Mouse (Mus musculus) fat pad, adult 2 months (tissue): ENCODE measurements around the gene Cavin3.
"Not testable (repeated sequence)": the region's sequence is repeated elsewhere in the genome, so short reads cannot be mapped to it uniquely, and the experiment has no call there.

Experiments used
- DNase-seq: peaks from one replicate; pipeline ENCODE4 v3.0.0-alpha.2; 2011; ENCODE audit warnings: low read depth, low spot score; ENCODE audit errors: extremely low read depth

The Cavin3 gene

DNA sequence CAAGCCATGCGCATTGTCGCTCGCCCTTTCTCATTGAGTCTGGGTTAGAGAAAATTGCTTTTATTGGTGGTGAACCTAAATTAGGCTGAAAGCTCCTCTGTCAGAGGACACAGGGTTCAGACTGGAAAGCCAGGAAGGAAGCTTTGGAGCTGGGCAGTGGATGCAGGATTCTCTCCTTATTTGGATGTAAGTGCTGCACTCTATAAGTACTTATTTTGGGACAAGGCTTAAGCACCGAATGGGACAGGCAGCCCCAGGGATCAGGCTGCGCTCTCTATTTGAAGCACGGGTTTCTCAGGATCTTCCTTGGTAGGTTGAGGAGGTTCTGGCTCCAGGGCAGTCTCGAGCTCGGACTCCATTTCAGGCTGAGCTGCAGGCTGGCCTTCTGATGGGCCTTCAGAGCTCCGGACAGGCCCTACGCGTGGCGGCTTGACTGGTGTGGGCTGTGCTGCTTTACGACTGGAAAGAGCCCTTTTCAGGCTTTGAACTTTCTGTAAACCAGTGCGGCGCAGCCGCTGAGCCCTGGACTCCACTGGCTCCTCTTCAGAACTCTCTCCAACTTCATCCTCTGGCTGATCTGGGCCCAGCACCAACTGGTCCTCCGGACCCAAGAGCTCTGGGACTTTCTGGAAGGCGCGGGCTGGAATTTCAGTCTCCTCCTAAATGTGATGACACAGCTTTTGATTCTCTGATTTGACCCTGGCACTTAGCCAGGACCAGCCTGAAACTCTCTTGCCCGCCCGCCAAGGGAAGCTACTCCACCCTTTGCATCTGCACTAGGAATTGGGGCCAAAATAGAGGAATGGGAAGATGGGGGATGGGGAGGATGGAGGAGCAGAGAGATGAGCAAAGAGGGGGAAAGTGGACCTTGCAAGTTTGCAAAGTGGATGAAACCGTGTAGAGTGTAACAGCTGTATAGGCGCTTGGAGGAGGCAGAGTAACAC lies 1.3 kb downstream of the Cavin3 start:
- no peak for DNase-seq

DNA sequence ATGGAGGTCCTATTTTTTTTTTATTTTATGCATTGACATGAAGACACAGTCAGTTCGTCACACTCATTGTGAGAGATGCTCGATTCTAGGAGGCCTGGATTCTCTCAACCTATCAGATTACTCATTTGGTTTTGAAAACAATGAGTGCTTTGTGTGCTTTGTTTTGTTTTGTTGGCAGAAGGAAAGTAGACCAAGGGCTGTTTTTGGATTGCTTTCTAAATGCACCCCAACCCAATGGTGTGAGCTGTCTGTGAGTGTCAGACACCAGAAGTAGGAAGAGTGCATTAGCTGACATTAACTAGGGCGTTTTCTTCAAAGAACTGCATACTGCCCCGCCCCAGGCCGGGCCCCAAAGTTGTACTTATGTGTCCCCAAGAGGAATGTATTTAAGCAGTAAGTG lies 2.0 kb downstream of the Cavin3 start:
- no peak for DNase-seq

- DNase-seq: no peak
Measured at GRCm38 (mm10) chr7:105479232-105479631, 2.9 kb downstream of the Cavin3 start.

- DNase-seq: no peak
Measured at GRCm38 (mm10) chr7:105478344-105478743, 3.8 kb downstream of the Cavin3 start.

- no peak for DNase-seq
Measured at GRCm38 (mm10) chr7:105477841-105478240, 4.3 kb downstream of the Cavin3 start.

DNA sequence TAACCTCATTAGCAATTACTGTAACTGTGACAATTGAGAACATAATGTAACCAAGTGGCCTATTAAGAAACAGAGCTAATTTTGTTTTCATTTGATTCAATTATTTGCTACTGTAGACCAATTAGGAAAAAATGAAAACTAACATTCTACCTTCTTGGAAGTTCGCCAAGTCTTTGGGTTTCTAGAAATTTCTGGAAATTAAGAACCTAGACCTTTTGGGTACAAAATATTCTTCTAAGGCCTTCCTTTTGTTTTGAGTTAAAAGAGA lies 4.7 kb downstream of the Cavin3 start:
- no peak for DNase-seq

DNA sequence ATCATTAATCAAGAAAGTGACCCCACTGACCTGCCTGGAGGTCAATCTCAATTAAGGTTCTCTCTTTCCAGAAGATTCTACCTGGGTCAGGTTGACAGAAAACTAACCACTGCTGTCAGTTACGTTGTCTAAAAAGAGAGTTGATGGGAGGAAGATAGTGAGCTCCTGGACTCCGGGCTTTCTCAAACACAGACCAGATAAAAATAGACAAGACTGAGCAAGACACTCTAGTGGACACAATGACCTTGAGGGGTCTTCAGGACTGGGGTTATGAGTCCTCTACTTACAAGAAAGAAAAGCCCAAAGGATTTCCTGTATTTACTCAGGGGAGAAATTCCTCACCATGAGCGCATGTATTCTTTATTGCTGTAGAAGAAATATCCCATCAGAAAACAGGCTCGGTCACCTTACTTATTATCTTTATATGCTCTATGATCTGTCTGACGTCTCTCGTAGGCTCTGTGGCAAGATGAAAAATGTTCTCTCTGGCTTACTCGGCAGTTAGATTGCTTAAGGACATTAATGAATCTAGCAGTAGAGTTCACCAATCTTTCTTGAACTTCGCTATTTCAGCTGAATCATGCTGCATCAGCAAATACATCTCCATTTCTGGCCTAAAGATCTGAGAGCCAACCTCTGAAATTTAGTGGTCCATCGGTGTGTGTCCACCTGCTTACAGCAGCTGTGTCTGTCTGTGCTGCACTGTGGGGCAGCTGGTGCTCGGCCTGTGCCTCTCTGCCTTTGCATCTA lies 5.2 kb downstream of the Cavin3 start:
- no peak for DNase-seq

- DNase-seq: no peak
Measured at GRCm38 (mm10) chr7:105475396-105475949, 6.6 kb downstream of the Cavin3 start.

- DNase-seq: no peak
Measured at GRCm38 (mm10) chr7:105474771-105475315, 7.3 kb downstream of the Cavin3 start.

DNA sequence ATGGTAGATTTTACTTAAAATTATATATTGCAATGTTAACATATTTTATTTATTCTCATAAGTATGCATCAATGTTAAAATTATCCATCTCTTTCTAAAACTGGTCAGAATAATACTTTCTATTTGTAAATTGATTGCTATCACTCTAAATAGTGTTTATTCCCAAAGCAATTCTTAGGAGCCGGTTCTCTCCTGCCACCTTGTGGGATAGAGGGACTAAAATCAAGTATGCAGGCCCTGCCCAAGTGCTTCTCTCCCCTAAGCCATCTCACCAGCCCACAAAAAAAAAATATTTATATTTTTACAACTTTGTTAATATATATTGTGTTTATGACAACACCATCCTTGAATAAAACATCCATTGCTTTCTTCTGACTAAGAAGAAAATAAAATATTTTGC lies 9.5 kb downstream of the Cavin3 start:
- no peak for DNase-seq

DNA sequence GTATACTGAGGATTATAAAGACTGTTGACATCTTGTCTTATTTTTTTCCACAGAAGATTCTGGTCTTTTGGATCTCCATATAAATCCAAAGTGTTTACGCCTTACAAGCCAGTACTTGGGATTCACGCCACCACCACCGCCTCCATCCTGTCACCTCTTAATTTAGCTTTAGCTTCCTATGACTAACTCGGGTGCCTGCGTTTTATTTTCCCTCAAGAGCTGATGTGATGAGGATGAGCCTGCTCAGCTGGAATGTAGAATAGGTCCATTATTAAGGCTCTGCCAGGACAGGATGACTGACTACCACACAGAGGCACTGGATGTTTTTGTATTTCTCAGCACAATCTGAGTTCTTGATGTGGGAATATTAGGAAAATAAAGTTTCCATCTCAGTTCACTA lies 16.6 kb downstream of the Cavin3 start:
- DNase-seq: not testable (repeated sequence)

GRCm38 (mm10) chr7:105458546-105458945 lies 23.6 kb downstream of the Cavin3 start:
- DNase-seq: no peak

DNA sequence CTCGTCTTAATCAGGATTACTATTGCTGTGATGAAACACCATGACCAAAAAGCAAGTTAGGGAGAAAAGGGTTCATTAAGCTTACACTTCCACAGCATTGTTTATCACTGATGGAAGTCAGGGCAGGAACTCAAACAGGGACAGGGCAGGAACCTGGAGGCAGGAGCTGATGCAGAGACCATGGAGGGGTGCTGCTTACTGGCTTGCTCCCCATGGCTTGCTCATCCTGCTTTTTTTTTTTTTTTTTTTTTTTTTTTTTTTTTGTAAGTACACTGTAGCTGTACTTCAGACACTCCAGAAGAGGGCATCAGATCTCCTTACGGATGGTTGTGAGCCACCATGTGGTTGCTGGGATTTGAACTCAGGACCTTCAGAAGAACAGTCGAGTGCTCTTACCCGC lies 28.8 kb downstream of the Cavin3 start:
- not testable (repeated sequence) for DNase-seq

- no peak for DNase-seq
Measured at GRCm38 (mm10) chr7:105445076-105445475, 37.0 kb downstream of the Cavin3 start.

- DNase-seq: no peak
Measured at GRCm38 (mm10) chr7:105441426-105441825, 40.7 kb downstream of the Cavin3 start.

DNA sequence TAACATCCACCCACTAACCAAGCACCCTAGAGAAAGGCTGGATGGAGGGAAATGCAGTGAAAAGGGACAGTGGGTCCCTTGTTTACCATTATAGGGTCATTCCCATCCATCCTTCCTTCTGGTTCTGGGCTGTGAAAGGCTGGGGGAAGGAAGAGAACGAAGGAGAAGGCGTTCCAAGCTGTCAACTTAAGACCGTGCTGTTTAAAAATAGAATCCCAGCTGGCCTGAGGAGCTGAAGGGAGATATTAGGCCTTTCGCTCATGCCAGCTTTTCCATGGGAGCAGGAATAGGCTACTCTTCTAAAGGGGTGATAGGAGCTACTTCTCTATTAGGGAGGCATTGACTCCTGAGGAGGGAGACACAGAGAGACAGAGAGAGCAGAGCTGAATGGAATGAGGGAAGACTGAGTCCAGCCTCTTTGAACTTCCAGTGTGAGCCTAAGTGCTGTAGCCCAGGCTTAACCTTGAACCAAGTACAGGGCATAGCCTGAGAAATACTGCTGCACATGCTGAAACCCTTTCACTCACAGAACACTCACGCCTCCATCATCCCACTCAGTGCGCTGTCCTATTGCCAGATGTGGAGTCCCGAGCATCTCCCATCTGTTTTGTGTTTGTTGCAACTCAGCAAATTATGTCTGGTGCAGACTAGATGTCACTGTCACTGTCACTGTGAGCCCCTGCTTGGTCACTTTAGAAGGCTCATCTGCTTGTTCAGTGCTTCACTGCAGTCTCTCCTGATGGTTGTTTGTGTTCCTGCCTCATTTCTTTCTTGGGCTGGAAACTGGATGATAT lies 43.9 kb downstream of the Cavin3 start:
- no peak for DNase-seq

- DNase-seq: no peak
Measured at GRCm38 (mm10) chr7:105434798-105435197, 47.3 kb downstream of the Cavin3 start.

- DNase-seq: no peak
Measured at GRCm38 (mm10) chr7:105433859-105434258, 48.2 kb downstream of the Cavin3 start.

DNA sequence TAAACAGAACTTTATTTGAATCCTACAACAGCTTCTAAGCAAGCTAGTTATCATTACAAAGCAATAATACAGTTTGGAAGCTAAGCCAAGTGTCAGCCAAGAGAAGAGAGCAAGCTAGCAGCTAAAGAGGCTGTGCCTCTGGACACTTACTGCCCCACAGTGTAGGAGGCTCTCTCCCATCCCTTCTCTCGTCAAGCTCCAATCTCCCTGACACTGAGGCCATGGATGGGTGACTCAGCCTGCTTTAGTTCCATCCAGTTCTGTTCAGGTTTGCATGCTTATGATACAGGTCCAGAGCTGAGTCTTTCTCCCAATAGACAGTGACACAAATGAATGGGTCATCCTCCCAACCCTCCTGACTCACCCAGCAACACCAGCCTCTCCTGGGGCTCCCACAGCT lies 50.0 kb downstream of the Cavin3 start:
- no peak for DNase-seq
